Mouse (Mus musculus): ENCODE measurements around the gene Ndufa13. TPM values are rescaled to one million over a fixed set of nuclear protein-coding genes. Genes with fewer than 3 reads are reported as not detected.

Ndufa13 gene
- polyA plus RNA-seq, 1 experiment from 2014 or later: 168 TPM

DNA sequence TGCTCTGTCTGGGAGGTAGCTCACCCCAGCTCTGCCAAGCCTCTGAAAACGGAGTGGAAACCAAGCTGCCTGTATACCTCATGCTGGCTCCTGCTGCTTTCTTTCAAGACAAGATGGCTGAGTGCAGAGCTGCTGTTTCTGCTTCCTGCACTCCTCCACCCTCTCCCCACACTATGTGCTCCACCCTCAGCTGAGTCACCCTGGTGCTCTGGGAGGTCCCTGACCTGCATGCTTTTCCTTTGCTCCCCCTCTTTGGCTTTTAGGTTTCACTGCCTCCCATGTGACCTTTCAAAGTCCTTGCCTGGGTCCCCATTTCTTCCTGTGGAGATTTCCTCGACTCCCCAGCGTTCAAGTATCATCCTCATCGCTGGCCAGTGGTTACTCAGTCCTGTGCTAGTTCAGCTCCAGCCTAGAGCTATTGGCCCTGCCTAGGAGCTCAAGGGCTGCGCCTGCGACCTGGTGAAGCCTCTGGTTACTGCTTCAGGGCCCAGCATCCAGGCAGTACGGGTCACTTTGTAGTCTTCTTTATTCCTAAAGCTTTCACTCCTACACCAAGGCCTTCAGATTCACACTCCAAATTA lies 51.3 kb downstream of the Ndufa13 start:
- DNase-seq (ENCODE audit: low spot score): no peak
- Histone ChIP-seq H3K36me3 (ENCODE audit: control insufficient read depth, insufficient read depth, low read length) (no peaks in the 10 kb centered on the region), H3K9me3 (ENCODE audit: control insufficient read depth, low read length) (no peaks in the 10 kb centered on the region), H3K4me2 (ENCODE audit: low read depth, severe bottlenecking) (no peak overlapping the region), H3K27ac (replicated peaks; ENCODE audit: low read depth, low read length) (no peak overlapping the region), H3K9ac (ENCODE audit: low read length) (no peak overlapping the region), H3K27me3 (ENCODE audit: control insufficient read depth, insufficient read depth, low read length) (no peaks in the 10 kb centered on the region), H3K4me1 (ENCODE audit: control insufficient read depth, insufficient read depth, low read length) (no peaks in the 10 kb centered on the region), H3K4me3 (ENCODE audit: low read depth, low read length) (no peak overlapping the region)
- no peak for ATAC-seq (ENCODE audit: insufficient number of reproducible peaks, low FRiP score, low TSS enrichment, low read depth)
- WGBS: 84% methylated on average over 7 of the region's 7 CpGs

DNA sequence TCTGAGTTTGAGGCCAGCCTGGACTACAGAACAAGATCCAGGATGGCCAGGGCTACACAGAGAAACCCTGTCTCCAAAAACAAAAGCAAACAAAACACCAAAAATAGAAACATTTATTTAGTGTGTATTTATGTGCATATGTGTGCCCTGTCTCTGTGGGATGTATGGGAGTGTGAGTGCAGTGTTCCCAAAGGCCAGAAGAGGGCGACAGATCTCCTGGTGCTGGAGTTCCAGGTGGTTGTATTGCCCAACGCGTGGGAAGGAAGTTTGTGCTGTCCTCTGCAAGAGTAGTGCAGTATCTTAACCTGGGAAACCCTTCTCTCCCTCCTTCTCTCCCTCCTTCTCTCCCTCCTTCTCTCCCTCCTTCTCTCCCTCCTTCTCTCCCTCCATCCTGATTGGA lies 52.5 kb downstream of the Ndufa13 start:
- peak; percentile 28 for DNase-seq (ENCODE audit: low spot score)
- Histone ChIP-seq H3K9ac (ENCODE audit: low read length) (no peak overlapping the region), H3K4me1 (ENCODE audit: control insufficient read depth, insufficient read depth, low read length) (no peaks in the 10 kb centered on the region), H3K9me3 (ENCODE audit: control insufficient read depth, low read length) (no peaks in the 10 kb centered on the region), H3K27ac (replicated peaks; ENCODE audit: low read depth, low read length) (no peak overlapping the region), H3K36me3 (ENCODE audit: control insufficient read depth, insufficient read depth, low read length) (no peaks in the 10 kb centered on the region), H3K27me3 (ENCODE audit: control insufficient read depth, insufficient read depth, low read length) (no peaks in the 10 kb centered on the region), H3K4me3 (ENCODE audit: low read depth, low read length) (no peak overlapping the region), H3K4me2 (ENCODE audit: low read depth, severe bottlenecking) (no peak overlapping the region)
- no peak for ATAC-seq (ENCODE audit: insufficient number of reproducible peaks, low FRiP score, low TSS enrichment, low read depth)
- WGBS: 34% methylated on average over 3 of the region's 3 CpGs

DNA sequence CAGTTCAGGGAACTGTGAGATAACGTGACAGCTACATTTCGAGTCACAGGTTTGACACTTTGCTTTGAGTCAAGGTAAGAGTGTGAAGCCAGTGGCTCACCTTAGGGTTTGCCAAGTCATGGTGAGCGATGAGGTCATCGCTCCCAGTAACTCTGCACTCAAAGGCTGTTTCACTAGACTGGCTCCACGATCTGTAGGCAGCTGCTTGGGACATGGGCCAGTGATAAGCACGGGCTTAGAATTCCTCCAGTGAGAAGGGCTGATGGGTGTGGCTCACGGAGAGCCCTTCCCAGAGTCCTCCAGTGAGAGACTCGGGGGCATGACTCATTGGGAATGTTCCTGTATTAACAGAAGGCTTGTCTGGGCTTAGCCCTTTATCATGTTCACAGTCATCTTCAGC lies 53.4 kb downstream of the Ndufa13 start:
- no peak for DNase-seq (ENCODE audit: low spot score)
- ATAC-seq (ENCODE audit: insufficient number of reproducible peaks, low FRiP score, low TSS enrichment, low read depth): no peak
- H3K9ac ChIP-seq (ENCODE audit: low read length): no peak overlapping the region
- H3K27ac ChIP-seq (replicated peaks; ENCODE audit: low read depth, low read length): no peak overlapping the region
- no peak overlapping the region for H3K4me3 ChIP-seq (ENCODE audit: low read depth, low read length)
- H3K27me3 ChIP-seq (ENCODE audit: control insufficient read depth, insufficient read depth, low read length): no peaks in the 10 kb centered on the region
- no peaks in the 10 kb centered on the region for H3K4me1 ChIP-seq (ENCODE audit: control insufficient read depth, insufficient read depth, low read length)
- H3K9me3 ChIP-seq (ENCODE audit: control insufficient read depth, low read length): no peaks in the 10 kb centered on the region
- no peaks in the 10 kb centered on the region for H3K36me3 ChIP-seq (ENCODE audit: control insufficient read depth, insufficient read depth, low read length)
- H3K4me2 ChIP-seq (ENCODE audit: low read depth, severe bottlenecking): no peak overlapping the region
- 84% methylated on average over 8 of the region's 8 CpGs for WGBS

DNA sequence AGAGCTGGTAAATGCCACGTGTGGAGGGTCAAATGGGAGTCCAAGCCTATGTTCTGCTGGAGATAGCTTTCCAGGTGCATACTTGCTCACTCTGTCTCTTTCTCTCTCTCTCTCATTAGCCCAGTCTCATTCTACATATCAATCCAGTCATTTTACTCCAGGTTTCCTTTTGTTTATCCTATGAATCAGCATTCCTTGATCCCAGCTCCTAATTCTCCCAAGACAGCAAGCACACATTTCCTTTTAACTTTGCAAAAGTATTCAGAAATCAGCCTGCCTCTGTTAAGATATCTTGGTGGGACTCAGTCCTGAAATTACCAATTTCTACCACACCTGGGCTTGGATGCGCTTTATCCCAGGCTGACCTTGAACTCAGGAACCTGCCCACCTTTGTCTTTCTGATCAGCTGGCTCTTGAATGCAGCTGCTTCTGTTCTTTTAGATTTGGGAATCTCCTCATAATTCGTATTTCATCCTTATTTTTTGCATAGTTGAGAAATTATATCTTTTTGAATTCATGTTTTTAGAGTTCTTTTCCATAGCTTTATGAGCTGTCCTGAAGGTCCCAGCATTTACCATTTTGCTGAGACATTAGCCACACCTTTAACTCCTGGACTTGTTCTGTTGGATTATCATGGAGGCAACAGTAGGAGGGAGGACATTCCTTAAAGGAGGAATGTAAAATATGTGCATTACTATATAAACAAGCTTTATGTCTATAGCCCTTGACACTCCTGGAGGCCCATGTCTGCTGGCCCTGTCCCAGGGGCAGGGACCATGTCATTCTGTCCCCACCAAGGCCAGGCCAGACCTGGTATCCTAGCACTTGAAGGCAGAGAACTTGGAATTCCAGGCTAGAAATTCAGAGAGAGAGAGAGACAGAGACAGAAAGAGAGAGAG lies 54.9 kb downstream of the Ndufa13 start:
- Histone ChIP-seq H3K4me2 (ENCODE audit: low read depth, severe bottlenecking) (no peak overlapping the region), H3K4me3 (ENCODE audit: low read depth, low read length) (no peak overlapping the region), H3K27ac (replicated peaks; ENCODE audit: low read depth, low read length) (no peak overlapping the region), H3K4me1 (ENCODE audit: control insufficient read depth, insufficient read depth, low read length) (no peaks in the 10 kb centered on the region), H3K9me3 (ENCODE audit: control insufficient read depth, low read length) (no peaks in the 10 kb centered on the region), H3K36me3 (ENCODE audit: control insufficient read depth, insufficient read depth, low read length) (no peaks in the 10 kb centered on the region), H3K9ac (ENCODE audit: low read length) (no peak overlapping the region), H3K27me3 (ENCODE audit: control insufficient read depth, insufficient read depth, low read length) (no peaks in the 10 kb centered on the region)
- no peak for ATAC-seq (ENCODE audit: insufficient number of reproducible peaks, low FRiP score, low TSS enrichment, low read depth)
- 61% methylated on average over 3 of the region's 3 CpGs for whole genome bisulfite sequencing
- no peak for DNase-seq (ENCODE audit: low spot score)

Other genes with a start within 250 kb of the Ndufa13 start
- gene Zfp964, start 248.1 kb downstream of the Ndufa13 start, polyA plus RNA-seq (2014; fragmentation: Nextera tagmentation; extraction: Ambion mirVana): 2.2 and 2.7 TPM in 2 replicates
- gene Zfp869, start 191.8 kb downstream of the Ndufa13 start, polyA plus RNA-seq (2014; fragmentation: Nextera tagmentation; extraction: Ambion mirVana): 36.5 and 37.0 TPM in 2 replicates
- gene Zfp963, start 152.6 kb downstream of the Ndufa13 start, polyA plus RNA-seq (2014; fragmentation: Nextera tagmentation; extraction: Ambion mirVana): 6.0 and 6.1 TPM in 2 replicates
- 1.8 TPM in 1 of 2 replicates, not detected in the other for gene Gm20422, start 127.7 kb downstream of the Ndufa13 start, polyA plus RNA-seq (2014; fragmentation: Nextera tagmentation; extraction: Ambion mirVana)
- 48.8 and 51.8 TPM in 2 replicates for gene Atp13a1, start 111.4 kb downstream of the Ndufa13 start, polyA plus RNA-seq (2014; fragmentation: Nextera tagmentation; extraction: Ambion mirVana)
- gene Zfp866, start 111.4 kb downstream of the Ndufa13 start, polyA plus RNA-seq (2014; fragmentation: Nextera tagmentation; extraction: Ambion mirVana): 39.0 and 41.5 TPM in 2 replicates
- 5.0 and 5.8 TPM in 2 replicates for gene Gmip, start 93.9 kb downstream of the Ndufa13 start, polyA plus RNA-seq (2014; fragmentation: Nextera tagmentation; extraction: Ambion mirVana)
- gene Lpar2, start 80.1 kb downstream of the Ndufa13 start, polyA plus RNA-seq (2014; fragmentation: Nextera tagmentation; extraction: Ambion mirVana): 2.1 and 2.3 TPM in 2 replicates
- 11.2 and 11.5 TPM in 2 replicates for gene Pbx4, start 70.1 kb downstream of the Ndufa13 start, polyA plus RNA-seq (2014; fragmentation: Nextera tagmentation; extraction: Ambion mirVana)
- gene Cilp2, start 14.9 kb downstream of the Ndufa13 start, polyA plus RNA-seq (2014; fragmentation: Nextera tagmentation; extraction: Ambion mirVana): 0.28 and 0.35 TPM in 2 replicates
- 4.4 and 4.9 TPM in 2 replicates for gene Tssk6, start 374 bp downstream of the Ndufa13 start, polyA plus RNA-seq (2014; fragmentation: Nextera tagmentation; extraction: Ambion mirVana)
- 2.5 and 4.3 TPM in 2 replicates for gene Yjefn3, start 154 bp upstream of the Ndufa13 start, polyA plus RNA-seq (2014; fragmentation: Nextera tagmentation; extraction: Ambion mirVana)
- gene Gatad2a, start 93.8 kb upstream of the Ndufa13 start, polyA plus RNA-seq (2014; fragmentation: Nextera tagmentation; extraction: Ambion mirVana): 79.5 and 93.3 TPM in 2 replicates
- 52.5 and 58.3 TPM in 2 replicates for gene Mau2, start 140.2 kb upstream of the Ndufa13 start, polyA plus RNA-seq (2014; fragmentation: Nextera tagmentation; extraction: Ambion mirVana)
- 39.1 TPM in 2 replicates for gene Sugp1, start 140.3 kb upstream of the Ndufa13 start, polyA plus RNA-seq (2014; fragmentation: Nextera tagmentation; extraction: Ambion mirVana)
- 0.52 and 1.2 TPM in 2 replicates for gene Tm6sf2, start 170.4 kb upstream of the Ndufa13 start, polyA plus RNA-seq (2014; fragmentation: Nextera tagmentation; extraction: Ambion mirVana)
- gene Hapln4, start 180.9 kb upstream of the Ndufa13 start, polyA plus RNA-seq (2014; fragmentation: Nextera tagmentation; extraction: Ambion mirVana): 0.05 TPM in 1 of 2 replicates, not detected in the other
- 0.60 and 0.79 TPM in 2 replicates for gene Ncan, start 218.3 kb upstream of the Ndufa13 start, polyA plus RNA-seq (2014; fragmentation: Nextera tagmentation; extraction: Ambion mirVana)
- gene Nr2c2ap, start 228.8 kb upstream of the Ndufa13 start, polyA plus RNA-seq (2014; fragmentation: Nextera tagmentation; extraction: Ambion mirVana): 13.7 and 20.8 TPM in 2 replicates
- 20.0 and 21.3 TPM in 2 replicates for gene Rfxank, start 236.6 kb upstream of the Ndufa13 start, polyA plus RNA-seq (2014; fragmentation: Nextera tagmentation; extraction: Ambion mirVana)
- gene Borcs8, start 236.9 kb upstream of the Ndufa13 start, polyA plus RNA-seq (2014; fragmentation: Nextera tagmentation; extraction: Ambion mirVana): 49.6 and 53.2 TPM in 2 replicates
- gene Mef2b, start 237.2 kb upstream of the Ndufa13 start, polyA plus RNA-seq (2014; fragmentation: Nextera tagmentation; extraction: Ambion mirVana): 0.40 and 0.41 TPM in 2 replicates